Mouse (Mus musculus) cerebellum, adult 8-10 months (tissue): ENCODE measurements around the gene Hlx.

Source experiments
- DNase-seq: peaks from one replicate; pipeline ENCODE4 v3.0.0; 2022

Hlx gene

DNA sequence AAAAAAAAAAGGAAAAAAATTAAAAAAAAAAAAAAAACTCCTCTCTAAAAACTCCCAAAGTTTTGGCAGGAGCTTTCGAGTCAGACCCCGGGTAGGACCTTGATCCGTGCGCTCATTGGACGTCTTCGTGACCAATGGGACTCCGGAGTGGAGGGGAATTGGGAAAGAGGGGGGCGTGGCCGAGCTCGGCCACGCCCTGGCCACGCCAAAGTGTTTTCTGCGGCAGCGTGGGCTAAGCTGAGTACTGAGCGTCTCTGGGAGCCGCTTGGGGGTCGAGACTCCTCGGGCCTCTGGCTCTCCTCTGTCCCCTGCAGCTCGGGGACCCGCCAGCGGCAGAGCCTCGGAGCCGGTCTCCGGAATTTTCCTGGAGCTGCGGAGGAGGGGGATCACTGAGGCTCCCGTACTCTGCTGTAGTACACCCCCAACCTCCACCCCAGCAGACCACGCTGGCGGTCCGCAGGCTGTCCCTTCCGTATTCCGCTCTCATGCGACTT is at the start of gene Hlx:
Hlx (minus strand) TSS at position 64 of the 494 bp plus-strand sequence.
- no peak for DNase-seq

- DNase-seq = no peak
Measured at GRCm38 (mm10) chr1:184782161-184782513, 49.7 kb upstream of the Hlx start.

GRCm38 (mm10) chr1:184781286-184782160 is 49.1 kb upstream of the Hlx start:
- DNase-seq = no peak

- no peak for DNase-seq
Measured at GRCm38 (mm10) chr1:184778157-184778556, 45.7 kb upstream of the Hlx start.

DNA sequence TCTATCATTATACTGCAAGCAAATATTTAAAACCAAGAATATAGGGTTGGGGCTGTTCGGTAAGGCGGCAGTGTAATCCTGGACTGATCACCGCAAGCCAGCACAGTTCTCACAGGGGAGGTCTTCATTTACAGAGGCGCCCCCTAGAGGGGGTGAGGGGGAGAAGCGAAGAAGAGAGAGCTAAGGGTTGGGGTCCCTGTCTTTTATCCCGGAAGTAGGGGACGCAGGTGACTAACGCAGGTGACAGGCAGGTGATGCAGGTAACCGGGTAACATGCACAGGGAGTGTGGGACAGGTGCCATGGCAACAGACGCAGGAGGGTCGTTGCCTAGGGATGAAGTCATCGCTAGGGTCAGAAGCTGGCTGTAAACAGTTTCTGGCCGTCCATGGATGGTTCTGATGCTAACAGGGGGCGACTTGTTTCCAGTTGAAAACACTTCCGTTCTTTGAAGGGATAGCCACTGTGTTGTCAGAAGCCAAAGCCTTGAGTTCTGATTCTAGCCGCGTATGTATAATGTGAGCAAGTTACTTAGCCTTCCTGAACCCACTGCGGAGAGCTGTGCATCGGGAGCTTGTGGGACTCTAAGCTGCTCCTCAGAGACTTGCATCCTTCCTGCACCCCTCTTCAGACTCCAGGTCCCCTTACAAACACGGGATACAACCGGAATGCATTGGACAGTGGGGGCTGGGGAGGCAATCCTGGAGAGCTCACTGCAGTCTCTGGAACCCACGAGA is 44.8 kb upstream of the Hlx start:
- no peak for DNase-seq

GRCm38 (mm10) chr1:184775289-184775688 is 42.9 kb upstream of the Hlx start:
- DNase-seq = no peak

- no peak for DNase-seq
Measured at GRCm38 (mm10) chr1:184771891-184772249, 39.5 kb upstream of the Hlx start.

- peak; percentile 33 for DNase-seq
Measured at GRCm38 (mm10) chr1:184771202-184771890, 38.9 kb upstream of the Hlx start.

- DNase-seq = no peak
Measured at GRCm38 (mm10) chr1:184763866-184764265, 31.4 kb upstream of the Hlx start.

DNA sequence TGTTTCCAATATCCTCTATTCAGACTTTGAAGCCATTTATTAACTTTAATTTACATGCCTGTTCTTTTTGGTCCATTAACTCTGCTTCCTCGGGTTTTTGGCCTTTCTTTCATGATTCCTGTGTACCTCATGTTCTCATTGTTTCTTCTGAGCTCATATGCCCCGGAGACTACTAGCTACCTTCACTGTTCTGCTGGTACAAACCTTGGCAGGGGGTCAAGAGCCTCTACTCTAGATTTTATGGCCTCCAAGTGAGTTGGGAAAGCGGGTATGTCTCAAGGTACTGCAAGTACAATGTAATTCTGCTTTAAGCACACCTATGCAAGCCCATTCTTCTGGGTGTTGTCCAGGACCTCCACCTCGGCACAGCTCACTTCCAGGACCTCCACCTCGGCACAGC is 30.5 kb upstream of the Hlx start:
- DNase-seq = no peak

DNA sequence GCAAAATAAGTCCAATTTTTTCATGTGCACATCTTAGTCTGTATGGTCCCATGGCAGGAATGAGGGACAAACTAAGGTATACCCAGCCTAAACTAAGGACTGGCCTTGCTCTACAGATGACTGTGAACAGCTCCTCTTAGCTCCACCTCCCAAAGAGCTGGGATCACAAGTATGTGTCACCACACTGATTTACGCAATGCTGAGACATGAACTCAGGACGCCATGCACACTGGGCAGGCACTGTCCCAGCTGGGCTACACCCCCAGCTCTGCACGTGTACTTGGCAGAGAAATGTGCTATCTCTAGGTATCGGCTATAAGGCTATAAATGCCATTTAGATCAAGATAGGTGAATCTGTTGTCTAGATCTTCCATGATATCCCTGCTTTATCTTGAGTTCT is 29.6 kb upstream of the Hlx start:
- no peak for DNase-seq

GRCm38 (mm10) chr1:184752671-184753070 is 20.3 kb upstream of the Hlx start:
- no peak for DNase-seq

GRCm38 (mm10) chr1:184750114-184750664 is 17.8 kb upstream of the Hlx start:
- DNase-seq = no peak

- no peak for DNase-seq
Measured at GRCm38 (mm10) chr1:184748692-184749152, 16.3 kb upstream of the Hlx start.

DNA sequence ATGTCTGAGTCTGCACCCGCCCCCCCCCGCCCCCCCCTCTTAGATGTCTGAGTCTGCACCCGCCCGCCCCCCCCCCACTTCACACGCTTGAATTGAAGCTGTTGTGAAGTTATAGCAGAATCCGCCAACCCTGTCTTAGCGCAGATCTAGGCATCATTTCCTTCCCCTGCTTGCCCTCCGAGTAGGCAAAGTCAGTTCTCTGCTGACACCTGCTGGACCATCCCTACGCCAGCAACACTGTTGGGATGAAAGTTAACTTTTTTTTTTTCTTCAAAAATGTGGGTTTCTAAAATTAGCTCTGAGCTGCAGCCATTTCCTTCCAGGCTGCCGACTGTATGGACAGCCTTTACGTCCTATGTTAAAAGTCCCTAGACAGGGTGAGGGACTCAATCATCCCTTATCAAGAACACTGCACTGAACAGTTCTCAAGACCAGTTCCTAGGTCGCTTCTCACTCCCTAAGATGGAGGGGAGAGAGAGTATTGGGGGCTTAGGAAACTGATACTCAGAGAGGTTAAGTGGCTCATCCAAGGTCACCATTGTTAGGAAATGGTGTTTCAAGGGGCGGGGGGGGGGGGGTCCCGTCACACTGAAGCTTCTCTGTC is 5.6 kb upstream of the Hlx start:
- no peak for DNase-seq

DNA sequence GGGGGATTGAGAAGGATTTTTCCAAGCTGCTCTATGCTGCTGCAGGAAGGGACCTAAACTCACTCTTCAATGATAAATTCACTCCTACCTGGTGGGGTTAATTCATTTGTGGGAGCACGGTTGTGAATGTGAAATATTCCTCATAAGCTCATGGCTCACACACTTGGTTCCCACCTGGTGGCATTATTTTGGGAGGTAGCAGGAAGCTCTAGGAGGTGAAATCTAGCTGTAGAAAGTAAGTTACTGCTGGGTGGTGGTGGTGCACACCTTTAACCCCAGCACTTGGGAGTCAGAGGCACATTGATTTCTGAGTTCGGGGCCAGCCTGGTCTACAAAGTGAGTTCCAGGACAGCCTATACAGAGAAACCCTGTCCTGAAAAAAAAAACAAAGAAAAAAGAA is 4.8 kb upstream of the Hlx start:
- no peak for DNase-seq

DNA sequence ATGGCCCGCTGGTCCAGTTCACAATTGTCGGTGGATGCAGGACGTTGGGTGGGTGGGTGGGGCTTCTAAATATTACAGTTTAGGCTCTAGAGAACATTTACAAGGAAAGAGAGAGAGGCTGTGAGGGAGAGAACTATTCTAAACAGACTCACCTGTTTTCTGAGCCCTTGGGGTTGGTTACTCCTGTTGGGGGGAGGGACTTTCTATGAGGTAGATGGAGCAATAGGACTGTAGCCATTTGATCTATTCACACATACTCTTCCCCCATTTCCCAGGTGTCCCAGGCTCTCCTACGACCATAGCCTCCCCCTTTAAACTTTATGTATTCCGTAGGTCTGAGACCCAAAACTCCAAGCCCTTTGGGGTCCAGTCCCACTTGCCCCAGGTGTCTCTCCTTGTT is 3.8 kb upstream of the Hlx start:
- no peak for DNase-seq

GRCm38 (mm10) chr1:184734991-184735920 is 2.8 kb upstream of the Hlx start:
- DNase-seq = no peak

GRCm38 (mm10) chr1:184734067-184734830 is 1.8 kb upstream of the Hlx start:
- DNase-seq = no peak

DNA sequence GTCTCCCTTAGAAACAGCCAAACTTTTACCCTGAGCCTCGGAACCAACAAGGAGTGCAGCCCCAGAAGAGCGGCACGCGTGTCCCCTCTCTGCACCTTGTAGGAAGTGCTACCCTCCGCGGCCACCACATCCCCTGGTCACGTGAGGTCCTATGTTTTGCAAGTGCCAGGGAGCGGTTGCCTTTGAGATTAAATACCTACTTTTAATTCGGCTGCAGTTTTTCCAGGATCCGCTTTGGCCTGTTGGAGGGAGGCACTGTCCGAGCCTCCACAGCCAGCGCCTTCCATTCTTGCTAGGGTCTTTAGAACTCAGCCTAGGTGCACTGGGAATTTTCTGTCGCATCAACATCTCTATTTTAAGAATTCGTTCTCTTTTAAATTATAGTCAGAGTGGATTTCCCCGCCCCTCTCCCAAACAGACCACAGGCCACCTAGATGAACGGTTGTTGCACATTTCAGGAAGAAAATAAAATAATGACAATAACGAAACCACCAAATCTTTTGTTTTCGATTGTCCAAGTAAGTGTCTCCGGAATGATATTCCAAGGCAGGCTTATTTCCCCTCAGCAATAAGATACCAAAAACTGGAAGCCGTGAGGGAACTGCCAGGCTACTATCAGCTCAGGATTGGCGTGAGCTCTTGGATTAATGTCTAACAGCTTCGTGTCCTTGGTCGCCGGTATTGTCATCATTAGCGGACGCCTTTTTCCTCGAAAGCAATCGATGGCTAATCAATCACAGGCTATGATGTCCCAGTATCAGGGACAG is 1.1 kb upstream of the Hlx start:
- DNase-seq = no peak
